Mouse (Mus musculus) layer of hippocampus, adult 9-11 months (tissue): ENCODE results near the gene Cdkal1.

Experiments used
- DNase-seq: peaks from one replicate; pipeline ENCODE4 v3.0.0; 2022

Cdkal1 gene

GRCm38 (mm10) chr13:29855281-29856031 is at the start of gene Cdkal1:
Gene Cdkal1 (minus strand): TSS chr13:29855674.
- DNase-seq, result peak; percentile 78

DNA sequence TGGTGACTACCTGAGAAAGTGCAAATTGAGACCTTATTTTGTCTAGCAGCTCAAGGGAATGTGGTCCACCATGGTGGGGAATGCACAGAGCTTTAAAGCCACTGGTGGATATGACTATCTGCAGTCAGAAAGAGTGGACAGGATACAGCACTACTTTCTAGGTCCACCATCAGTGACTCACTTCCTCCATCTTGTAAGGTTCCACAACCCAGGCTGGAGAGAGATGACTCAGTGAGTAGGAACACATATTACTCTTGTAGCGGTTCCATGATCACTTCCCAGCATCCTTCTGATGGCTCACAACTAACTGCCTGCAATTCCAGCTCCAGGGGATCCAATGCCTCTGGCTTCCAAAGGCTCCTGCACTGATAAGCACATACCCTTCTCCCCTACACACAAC is 47.9 kb upstream of the Cdkal1 start:
- no peak for DNase-seq

DNA sequence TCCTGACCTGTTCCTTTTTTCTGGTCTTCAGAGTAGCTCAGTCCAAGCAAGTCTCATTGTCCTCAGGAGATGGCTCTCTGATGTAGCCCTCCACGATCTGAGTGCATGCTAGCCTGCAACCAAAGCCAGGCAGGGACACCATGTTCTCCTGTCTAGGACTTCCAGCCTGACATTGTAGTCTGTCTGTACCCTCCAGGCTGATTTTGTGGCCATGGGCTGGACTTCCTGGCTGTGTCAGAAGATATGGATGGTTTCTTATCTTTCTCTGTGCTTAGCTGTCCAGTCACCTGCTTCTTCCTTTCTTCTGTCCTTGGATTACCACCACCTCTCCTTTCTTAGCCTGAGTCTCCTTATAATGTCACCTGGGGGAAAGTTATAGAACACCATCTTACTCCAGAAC is 47.2 kb upstream of the Cdkal1 start:
- DNase-seq, result no peak

GRCm38 (mm10) chr13:29901641-29902040 is 46.2 kb upstream of the Cdkal1 start:
- no peak for DNase-seq

DNA sequence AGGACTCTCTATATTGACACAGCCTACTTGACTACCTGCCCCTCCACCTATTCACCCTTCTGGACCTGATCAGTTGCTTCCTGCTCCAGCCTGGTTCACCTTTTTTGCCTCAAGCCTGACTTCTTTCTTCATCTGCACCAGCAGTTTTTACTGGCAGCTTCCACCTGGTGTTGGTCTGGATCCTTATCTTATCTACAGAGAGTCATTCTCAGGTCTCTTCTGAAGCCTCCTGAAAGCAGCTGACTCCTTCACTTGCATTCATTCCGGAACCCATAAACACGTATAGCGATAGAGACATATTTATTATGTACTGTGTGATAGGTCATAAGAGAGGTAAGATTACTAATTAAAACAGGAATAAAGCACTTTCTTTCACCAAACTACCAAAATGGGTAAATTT is 11.3 kb upstream of the Cdkal1 start:
- DNase-seq, result no peak

DNA sequence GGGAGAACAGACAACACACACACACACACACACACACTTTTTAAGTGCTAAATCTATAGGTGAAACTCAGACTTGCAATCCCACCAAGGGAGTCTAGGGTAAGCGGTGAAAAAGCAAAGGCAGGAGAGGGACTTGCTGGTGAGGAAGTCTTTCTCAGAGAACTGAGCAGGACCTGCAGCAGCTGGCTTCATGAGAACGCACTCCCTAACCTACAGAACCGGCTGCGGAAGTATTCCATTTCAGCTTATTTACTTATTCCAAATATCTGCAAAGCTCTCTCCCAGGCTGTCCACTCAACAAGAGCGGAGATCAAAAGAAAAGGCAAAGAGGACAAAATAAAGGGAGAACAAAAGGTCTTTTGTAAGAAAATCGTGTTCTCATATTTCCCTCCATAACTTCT is 8.9 kb upstream of the Cdkal1 start:
- no peak for DNase-seq

DNA sequence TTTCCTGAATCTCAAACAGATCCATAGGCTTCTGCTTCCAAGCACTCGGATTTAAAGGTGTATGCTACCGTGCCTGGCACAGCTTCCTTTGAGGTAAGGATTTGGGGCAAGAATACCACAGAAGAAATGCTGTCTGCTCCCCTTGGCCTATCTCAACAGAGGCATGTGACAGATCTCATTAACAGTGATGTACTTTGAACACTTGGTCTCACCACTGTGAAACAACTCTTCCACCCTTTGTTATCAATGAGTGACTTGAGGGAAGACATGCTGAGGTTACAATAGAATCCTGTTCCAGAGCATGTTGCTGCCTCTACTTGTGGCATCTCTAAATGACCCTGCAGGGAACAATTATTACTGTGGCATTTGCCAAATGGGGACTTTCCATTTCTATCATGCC is 4.6 kb upstream of the Cdkal1 start:
- no peak for DNase-seq

DNA sequence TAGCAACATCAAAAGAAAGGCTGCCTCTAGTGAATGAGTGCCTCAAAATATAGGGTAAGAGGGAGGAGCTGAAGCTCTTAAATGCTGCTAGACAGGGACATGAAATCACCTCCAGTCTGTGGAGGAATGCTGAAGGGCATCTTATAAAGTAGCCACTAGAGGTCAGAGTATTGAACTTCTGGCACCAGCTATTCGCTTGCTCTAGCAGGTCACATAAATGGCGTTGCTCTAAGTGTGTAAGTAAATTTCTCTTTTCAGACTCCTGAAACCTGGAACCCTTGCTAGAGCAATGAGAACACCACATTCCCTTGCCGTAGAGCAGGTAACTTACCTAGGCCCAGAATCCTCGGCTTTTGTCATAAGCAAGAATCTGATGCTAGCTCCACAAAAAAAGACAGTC is 2.0 kb upstream of the Cdkal1 start:
- peak; percentile 6 for DNase-seq

DNA sequence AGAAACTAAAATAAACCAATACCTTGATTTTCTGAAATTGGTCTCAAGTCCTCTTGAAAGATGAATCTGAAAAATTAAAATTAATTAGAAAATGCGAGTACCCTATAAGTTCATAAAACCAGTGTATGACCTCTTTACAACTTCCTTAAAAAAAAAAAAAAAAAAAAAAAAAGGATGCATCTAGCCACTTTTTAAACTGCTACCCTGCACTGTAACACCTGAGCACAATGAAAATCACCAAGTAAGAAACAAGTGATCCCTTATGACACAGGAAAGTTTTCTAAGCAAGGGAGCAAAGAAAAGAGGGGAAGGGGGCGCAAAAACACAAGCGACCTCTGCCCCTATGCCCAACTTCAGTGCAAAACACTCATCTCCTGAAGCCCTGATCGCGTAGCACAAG is 598 bp downstream of the Cdkal1 start:
- no peak for DNase-seq

- DNase-seq, result no peak
Observed at GRCm38 (mm10) chr13:29838409-29839047, 16.9 kb downstream of the Cdkal1 start.

DNA sequence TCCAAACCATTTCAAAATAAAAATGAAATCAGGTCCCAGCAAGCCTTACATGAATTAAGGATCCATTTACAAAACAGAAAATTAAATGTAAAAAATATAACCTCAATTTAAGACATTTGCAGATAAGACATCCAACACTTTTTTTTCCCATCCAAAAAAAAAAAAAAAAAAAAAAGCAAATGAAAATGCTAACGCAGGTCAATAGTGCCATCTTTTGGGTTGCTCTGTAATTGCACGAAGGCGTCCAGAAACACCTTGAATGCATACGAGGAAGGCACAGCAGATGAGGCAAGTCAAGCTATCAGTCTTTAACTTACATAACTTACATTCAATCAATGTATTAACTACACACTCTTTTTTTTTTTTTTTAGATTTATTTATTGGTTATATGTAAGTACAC is 20.3 kb downstream of the Cdkal1 start:
- DNase-seq, result no peak

GRCm38 (mm10) chr13:29833751-29834150 is 21.7 kb downstream of the Cdkal1 start:
- no peak for DNase-seq

DNA sequence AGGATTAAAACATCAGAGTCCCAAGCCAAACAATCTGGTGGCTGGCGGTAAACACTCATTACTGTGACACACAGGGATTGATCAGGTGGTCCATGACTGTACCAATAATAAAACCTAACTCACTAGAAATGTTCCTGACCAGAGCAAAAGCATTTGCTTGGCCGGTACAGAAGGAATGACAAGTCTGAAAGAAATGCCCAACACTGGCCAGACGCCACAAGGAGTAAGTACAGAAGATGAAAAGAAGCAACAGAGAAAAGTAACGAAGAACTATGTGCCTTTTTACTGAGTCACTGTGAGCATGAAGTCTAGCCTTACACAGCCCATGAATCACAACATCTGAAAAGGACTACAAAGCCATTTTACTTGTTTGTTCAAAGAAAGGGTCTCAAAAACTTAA is 24.3 kb downstream of the Cdkal1 start:
- no peak for DNase-seq

GRCm38 (mm10) chr13:29828032-29828431 is 27.4 kb downstream of the Cdkal1 start:
- DNase-seq, result no peak

GRCm38 (mm10) chr13:29826469-29826868 is 29.0 kb downstream of the Cdkal1 start:
- DNase-seq, result no peak

- DNase-seq, result no peak
Observed at GRCm38 (mm10) chr13:29826041-29826440, 29.4 kb downstream of the Cdkal1 start.

- DNase-seq, result no peak
Observed at GRCm38 (mm10) chr13:29824797-29825196, 30.7 kb downstream of the Cdkal1 start.

DNA sequence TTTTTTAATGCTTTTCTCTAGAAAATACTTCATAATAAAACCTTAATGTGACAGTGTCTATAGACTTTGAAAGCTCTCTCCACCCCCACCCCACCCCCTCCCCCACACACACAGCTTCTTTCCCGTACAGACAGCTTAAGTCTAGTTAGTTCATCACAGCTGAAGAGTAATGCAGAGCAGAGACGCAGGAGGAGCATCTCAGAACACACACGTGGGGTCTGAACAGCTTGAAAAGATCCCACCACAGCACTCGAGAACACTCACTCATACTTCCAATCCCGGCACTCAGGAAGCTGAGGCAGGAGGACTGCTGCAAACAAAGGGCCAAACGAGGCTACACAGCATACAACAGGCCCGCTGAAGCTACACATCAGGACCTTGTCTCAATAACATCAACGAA is 31.1 kb downstream of the Cdkal1 start:
- no peak for DNase-seq

GRCm38 (mm10) chr13:29823906-29824305 is 31.6 kb downstream of the Cdkal1 start:
- DNase-seq, result peak; percentile 55

DNA sequence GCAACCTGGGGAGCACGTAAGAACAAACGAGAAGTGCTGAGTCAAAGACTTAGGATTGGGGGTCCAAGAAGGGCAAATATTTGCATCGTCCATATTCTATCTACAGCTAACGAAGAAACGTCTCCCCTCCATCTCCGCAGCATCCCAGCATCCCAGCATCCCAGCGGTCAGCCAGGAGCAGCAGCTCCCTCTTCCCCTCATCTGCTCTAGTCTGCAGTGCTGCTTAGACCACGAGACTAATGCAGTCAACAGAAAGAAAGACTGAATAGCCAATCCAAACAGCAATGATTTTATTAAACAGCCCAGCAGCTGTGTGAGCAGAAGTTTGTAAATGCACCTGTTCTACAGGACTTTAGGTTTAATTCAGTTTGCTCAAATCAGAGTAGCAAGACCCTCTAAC is 32.0 kb downstream of the Cdkal1 start:
- no peak for DNase-seq

GRCm38 (mm10) chr13:29819910-29820583 is 35.4 kb downstream of the Cdkal1 start:
- DNase-seq, result no peak

DNA sequence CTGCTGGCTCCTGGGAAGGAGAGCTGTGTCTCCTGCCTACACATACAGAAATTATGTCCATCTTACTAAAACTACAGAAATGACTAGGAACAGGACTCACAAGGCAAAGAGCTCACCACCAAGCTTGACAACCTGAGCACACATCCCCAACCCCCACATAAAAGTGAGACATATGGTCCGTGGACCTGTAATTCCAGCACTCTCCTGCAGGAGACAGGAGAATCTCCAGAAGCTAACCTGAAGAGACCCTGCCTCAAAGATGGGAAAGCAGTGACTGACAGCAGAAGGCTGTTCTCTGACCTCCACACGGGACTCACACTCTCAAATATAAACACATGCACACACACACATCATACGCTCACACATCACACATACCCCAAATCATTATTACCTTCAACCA is 36.3 kb downstream of the Cdkal1 start:
- DNase-seq, result no peak

- DNase-seq, result no peak
Observed at GRCm38 (mm10) chr13:29818314-29818713, 37.2 kb downstream of the Cdkal1 start.

GRCm38 (mm10) chr13:29810780-29811179 is 44.7 kb downstream of the Cdkal1 start:
- DNase-seq, result no peak
